Mouse (Mus musculus) intestine, postnatal 0 days (tissue): ENCODE data around the gene Sh3pxd2a. TPM values are rescaled to one million over a fixed set of nuclear protein-coding genes. Genes with fewer than 3 reads are reported as not detected.

Experiments used
- ATAC-seq: fragments of 200-750 bp; cut with Nextera tagmentation; 2 replicates; pipeline ENCODE4 v1.8.0; 2017; ENCODE audit warnings: mild to moderate bottlenecking, moderate TSS enrichment, moderate library complexity
- H3K27ac ChIP-seq: fragments of 300-500 bp; sonication (generic); 2 replicates; pipeline ENCODE4 v1.5.1; 2014; ENCODE audit warnings: mild to moderate bottlenecking, low read depth, low read length, moderate library complexity
- H3K27me3 ChIP-seq: fragments of 300-500 bp; sonication (generic); replicated peaks from 2 replicates; pipeline ENCODE4 v1.6.1; 2014; ENCODE audit warnings: low read length, mixed read lengths; ENCODE audit not compliant: control insufficient read depth, insufficient read depth
- H3K36me3 ChIP-seq: fragments of 300-500 bp; sonication (generic); 2 replicates; pipeline ENCODE4 v1.6.1; 2014; ENCODE audit warnings: mild to moderate bottlenecking, moderate library complexity; ENCODE audit not compliant: control insufficient read depth, insufficient read depth
- H3K4me1 ChIP-seq: fragments of 300-500 bp; sonication (generic); replicated peaks from 2 replicates; pipeline ENCODE4 v1.6.1; 2014; ENCODE audit warnings: antibody characterized with exemption, low read length, mixed read lengths; ENCODE audit not compliant: control insufficient read depth, insufficient read depth
- H3K4me2 ChIP-seq: fragments of 300-500 bp; sonication (generic); replicated peaks from 2 replicates; pipeline ENCODE4 v1.6.1; 2014; ENCODE audit warnings: low read depth, mild to moderate bottlenecking, moderate library complexity
- H3K4me3 ChIP-seq: fragments of 300-500 bp; sonication (generic); 2 replicates; pipeline ENCODE4 v1.5.1; 2014; ENCODE audit warnings: low read depth, low read length
- H3K9ac ChIP-seq: fragments of 300-500 bp; sonication (generic); 2 replicates; pipeline ENCODE4 v1.6.1; 2014; ENCODE audit warnings: mild to moderate bottlenecking, low read depth, low read length
- H3K9me3 ChIP-seq: fragments of 300-500 bp; sonication (generic); 2 replicates; pipeline ENCODE4 v1.6.1; 2016; ENCODE audit warnings: mixed run types; ENCODE audit not compliant: control insufficient read depth
- CTCF ChIP-seq: sonication (generic); IDR thresholded peaks from 2 replicates; pipeline ENCODE4 v1.5.1; 2016; ENCODE audit warnings: low read depth, mild to moderate bottlenecking, control low read depth, antibody characterized with exemption, moderate library complexity
- WGBS: fragments of 180-500 bp; shearing (Covaris S2); extraction: QIAGEN DNeasy Blood & Tissue Kit; methylation state at CpG from one replicate; pipeline ENCODE4 v1.1.7; 2014; 5-methylcytosine and 5-hydroxymethylcytosine counted together
- polyA plus RNA-seq: library from polyadenylated mRNA; unstranded; fragments of >200 nt; fragmentation: Nextera tagmentation; extraction: Ambion mirVana; gene quantifications from 2 replicates; pipeline ENCODE4 v1.2.1, GENCODE M21; 2015

The Sh3pxd2a gene
- polyA plus RNA-seq, 1 experiment from 2014 or later = 2.2 TPM

- TF ChIP-seq CTCF = no peak
- ATAC-seq = no peak
- WGBS = 74% methylated on average over 7 of the region's 7 CpGs
- Histone ChIP-seq H3K9me3 (no peaks in the 10 kb centered on the region), H3K4me3 (no peak overlapping the region), H3K9ac (no peak overlapping the region), H3K36me3 (peaks cover 7% of the 10 kb centered on the region), H3K27me3 (no peaks in the 10 kb centered on the region), H3K4me2 (no peak overlapping the region), H3K27ac (no peak overlapping the region), H3K4me1 (peaks cover 14% of the 10 kb centered on the region)
These were observed 40.6 kb downstream of the Sh3pxd2a start for GRCm38 (mm10) chr19:47423632-47424031.

GRCm38 (mm10) chr19:47421128-47421898 is 42.9 kb downstream of the Sh3pxd2a start:
- Histone ChIP-seq H3K9me3 (no peaks in the 10 kb centered on the region), H3K36me3 (peaks cover 7% of the 10 kb centered on the region), H3K27ac (no peak overlapping the region), H3K9ac (no peak overlapping the region), H3K4me2 (no peak overlapping the region; the same call in 1 of the 2 replicates), H3K27me3 (no peaks in the 10 kb centered on the region), H3K4me3 (no peak overlapping the region), H3K4me1 (0 out of 2 replicates have a peak, but pooled peaks cover 2% of the 10 kb centered on the region)
- TF ChIP-seq CTCF = no peak
- ATAC-seq = no peak
- WGBS = 41% methylated on average over 14 of the region's 14 CpGs

- Histone ChIP-seq H3K4me3 (no peak overlapping the region), H3K9me3 (no peaks in the 10 kb centered on the region), H3K9ac (no peak overlapping the region), H3K27me3 (no peaks in the 10 kb centered on the region), H3K27ac (no peak overlapping the region), H3K4me1 (0 out of 2 replicates have a peak, but pooled peaks cover 2% of the 10 kb centered on the region), H3K36me3 (peaks cover 7% of the 10 kb centered on the region), H3K4me2 (no peak overlapping the region)
- TF ChIP-seq CTCF = no peak
- ATAC-seq = no peak
- WGBS = 72% methylated on average over 11 of the region's 11 CpGs
These were observed 43.7 kb downstream of the Sh3pxd2a start for GRCm38 (mm10) chr19:47420539-47420938.

GRCm38 (mm10) chr19:47419208-47419607 is 45.0 kb downstream of the Sh3pxd2a start:
- Histone ChIP-seq H3K4me3 (no peak overlapping the region), H3K4me2 (no peak overlapping the region), H3K4me1 (0 out of 2 replicates have a peak, but pooled peaks cover 2% of the 10 kb centered on the region), H3K27me3 (no peaks in the 10 kb centered on the region), H3K27ac (no peak overlapping the region), H3K9me3 (no peaks in the 10 kb centered on the region), H3K36me3 (peaks cover 7% of the 10 kb centered on the region), H3K9ac (no peak overlapping the region)
- ATAC-seq = no peak
- no peak for TF ChIP-seq CTCF
- WGBS = 57% methylated on average over 8 of the region's 8 CpGs

GRCm38 (mm10) chr19:47416161-47416560 is 48.0 kb downstream of the Sh3pxd2a start:
- no peak overlapping the region for H3K4me2 ChIP-seq
- H3K9ac ChIP-seq = no peak overlapping the region
- H3K9me3 ChIP-seq = no peaks in the 10 kb centered on the region
- H3K36me3 ChIP-seq = 0 out of 2 replicates have a peak, but pooled peaks cover 3% of the 10 kb centered on the region
- H3K27ac ChIP-seq = no peak overlapping the region
- H3K27me3 ChIP-seq = no peaks in the 10 kb centered on the region
- TF ChIP-seq CTCF = no peak
- H3K4me1 ChIP-seq = peaks cover 7% of the 10 kb centered on the region
- WGBS = 85% methylated on average over 12 of the region's 12 CpGs
- H3K4me3 ChIP-seq = no peak overlapping the region
- no peak for ATAC-seq

GRCm38 (mm10) chr19:47414142-47414905 is 49.9 kb downstream of the Sh3pxd2a start:
- Histone ChIP-seq H3K36me3 (0 out of 2 replicates have a peak, but pooled peaks cover 3% of the 10 kb centered on the region), H3K9ac (no peak overlapping the region), H3K9me3 (no peaks in the 10 kb centered on the region), H3K4me3 (no peak overlapping the region), H3K4me2 (no peak overlapping the region), H3K27ac (no peak overlapping the region), H3K27me3 (no peaks in the 10 kb centered on the region), H3K4me1 (peaks cover 7% of the 10 kb centered on the region)
- no peak for ATAC-seq
- 81% methylated on average over 13 of the region's 13 CpGs for WGBS
- TF ChIP-seq CTCF = no peak
